In the genomic region with DNA sequence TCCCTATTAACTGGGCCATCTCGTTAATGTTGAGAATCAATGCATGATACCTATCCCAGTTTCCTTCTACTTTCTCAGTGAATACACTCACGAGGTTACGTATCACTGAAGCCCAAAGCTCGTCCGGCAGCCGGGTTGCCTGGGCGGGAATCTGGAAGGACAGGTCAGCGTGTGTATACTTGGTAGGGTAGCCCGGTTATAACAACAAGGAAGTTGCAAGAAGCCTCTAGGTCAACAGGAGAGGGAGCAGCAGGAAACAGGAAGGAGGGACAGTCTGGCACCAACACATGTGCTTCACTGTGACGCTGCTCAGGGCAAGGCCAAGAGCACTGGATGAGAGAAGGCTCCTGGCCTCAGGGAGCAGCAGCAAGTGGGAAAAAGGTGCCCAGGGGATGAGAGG, we compare ENCODE assay signal across 8 mouse cellular contexts. TPM values are rescaled to one million over a fixed set of nuclear protein-coding genes. Genes with fewer than 3 reads are reported as not detected.
DNase-seq lines count a peak whose midpoint lies in the region; TF ChIP-seq lines count a peak whose summit lies in the region.

No protein-coding gene starts in this region.

- no peak overlapping the region for H3K27ac ChIP-seq in thymus, adult 2 months (ENCODE audit: control insufficient read depth, insufficient read depth, low read length)
- no peak overlapping the region for H3K27ac ChIP-seq in layer of hippocampus, adult 2 months

- TF ChIP-seq CTCF in thymus, adult 2 months (IDR thresholded peaks at IDR 0.05; ENCODE audit: borderline replicate concordance, control insufficient read depth, extremely low read depth, insufficient read depth, low read length, poor library complexity), result no peak
- no peak for TF ChIP-seq CTCF in layer of hippocampus, adult 2 months (conservative IDR thresholded peaks at IDR 0.05)

- H3K36me3 ChIP-seq in thymus, adult 2 months (ENCODE audit: control insufficient read depth, insufficient read depth, low read length), result no peaks in the 10 kb centered on the region

- 81% methylated on average over 10 of the region's 10 CpGs for WGBS in thymus, adult 2 months

- intact Hi-C loops in heart, postnatal 14 days (cut with DNase I), result no loop called here

- no peaks in the 10 kb centered on the region for H3K4me1 ChIP-seq in thymus, adult 2 months (replicated peaks; ENCODE audit: control insufficient read depth, insufficient read depth, low read length)

- H3K27me3 ChIP-seq in thymus, adult 2 months (ENCODE audit: control insufficient read depth, insufficient read depth, low read length), result no peaks in the 10 kb centered on the region

- peak; percentile 24 for DNase-seq in ES-CJ7 (ENCODE audit: low read depth, low spot score)
- peak; percentile 23 for DNase-seq in adrenal gland, adult 8-10 months
- peak; percentile 2 to 8 for DNase-seq in heart, postnatal 14 days
- peak; percentile 40 to 70 for DNase-seq in lung, adult 18-20 months
- DNase-seq in spleen, postnatal 4 days (ENCODE audit: low spot score in 2 of 2), result no peak
- no peak for DNase-seq in thymus, adult 2 months
- DNase-seq in layer of hippocampus, adult 2 months (ENCODE audit: low spot score in 2 of 2), result no peak
- DNase-seq in left cerebral cortex, adult 9 months (ENCODE audit: low spot score in 2 of 2), result no peak

- no peak for TF ChIP-seq POLR2A in thymus, adult 2 months (IDR thresholded peaks at IDR 0.05; ENCODE audit: control insufficient read depth, extremely low read depth, insufficient read depth, low read length, poor library complexity)

- no peak overlapping the region for H3K4me3 ChIP-seq in thymus, adult 2 months (ENCODE audit: control insufficient read depth, insufficient read depth, low read length)
- no peak overlapping the region for H3K4me3 ChIP-seq in layer of hippocampus, adult 2 months

RNA-seq across cellular contexts. Expression of a gene that starts 7.9 kb away (rescaled TPM):
- total RNA-seq in adrenal gland, adult 8-10 months (2022), result 10 to 100 TPM; 51.0 to 72.9 (median 61.5) TPM
- 1 to 10 TPM; 6.3 to 9.1 TPM for total RNA-seq in heart, postnatal 14 days (2021)
- polyA plus RNA-seq in thymus, adult 2 months (2012; rRNA removed), result 0.47 and 0.69 TPM in 2 replicates
- 10 to 100 TPM; 57.4 to 61.8 TPM for total RNA-seq in layer of hippocampus, adult 2 months (2021)

Comparison
In these comparisons a context has a peak if more than half of its experiments do, and no peak if none do; other contexts are left out.
1. DNase-seq: peak in ES-CJ7 (single experiment), adrenal gland, adult 8-10 months (single experiment), heart, postnatal 14 days (2 of 2) and lung, adult 18-20 months (2 of 2); none in spleen, postnatal 4 days (0 of 2), thymus, adult 2 months (single experiment), layer of hippocampus, adult 2 months (0 of 2) and left cerebral cortex, adult 9 months (0 of 2).
2. RNA of a gene that starts 7.9 kb away (total RNA-seq): 51.0 to 72.9 TPM in adrenal gland, adult 8-10 months and 57.4 to 61.8 TPM in layer of hippocampus, adult 2 months; 6.3 to 9.1 TPM in heart, postnatal 14 days; every median in the first group is over 4 times any median in the second.